Mouse (Mus musculus) retina, postnatal 1 day (tissue): ENCODE data around the gene Commd8.

Source experiments
- DNase-seq: peaks from one replicate; pipeline ENCODE4 v3.0.0-alpha.2; 2012

Commd8 gene

DNA sequence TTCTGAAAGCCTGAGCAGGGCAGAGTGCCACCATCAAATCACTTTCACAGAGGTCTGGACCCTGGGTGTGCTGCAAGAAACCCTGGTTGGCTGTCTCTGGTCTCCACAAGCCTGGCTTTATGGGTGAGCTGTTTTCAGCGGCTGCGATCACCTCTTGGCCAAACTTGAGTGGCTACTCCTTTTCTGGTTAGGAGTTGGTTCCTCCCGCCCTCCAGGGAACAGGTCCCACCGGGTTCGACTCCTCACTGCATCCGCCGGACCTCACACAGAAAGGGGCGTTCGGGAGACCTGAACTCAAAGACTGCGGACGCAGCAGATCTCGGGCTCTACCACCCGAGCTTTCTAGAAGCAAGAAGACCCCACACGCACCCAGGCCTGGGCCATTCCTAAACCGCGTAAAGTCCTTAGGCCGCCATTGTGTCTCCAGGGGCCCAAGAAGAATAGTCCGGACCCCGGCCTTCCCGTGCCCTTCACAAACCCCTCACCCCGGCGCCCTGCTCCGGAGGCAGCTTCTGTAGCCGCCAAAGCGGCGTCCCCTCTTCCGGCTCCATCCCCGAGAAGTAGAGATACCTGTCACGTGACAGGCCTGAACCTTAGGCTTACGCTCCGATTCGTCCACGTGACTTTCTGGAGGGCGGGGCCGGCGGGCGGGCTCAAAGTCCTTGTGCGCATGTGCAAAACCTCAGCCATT, at the start of gene Commd8:
Commd8 (minus strand) TSS at position 596 of the 691 bp plus-strand sequence.
- DNase-seq: peak; percentile 96

DNA sequence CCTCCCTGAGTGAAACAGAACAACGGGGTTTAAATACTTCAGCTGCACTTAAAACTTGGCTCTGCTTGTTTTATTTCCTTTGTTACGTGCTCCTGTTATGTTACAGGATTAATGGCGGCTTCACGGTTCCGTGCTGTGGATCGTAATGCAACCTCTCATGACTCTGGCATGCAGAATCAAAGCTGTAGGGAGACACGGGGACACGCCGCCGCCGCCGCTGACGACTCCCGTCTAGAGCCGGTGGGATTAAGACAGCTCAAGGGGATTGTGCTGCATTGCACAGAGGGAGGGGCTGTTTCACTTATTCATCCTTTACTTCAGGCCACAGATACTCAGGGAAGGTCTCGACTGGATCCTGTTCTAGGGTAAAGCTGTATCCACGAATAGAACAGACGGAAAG, 43.8 kb upstream of the Commd8 start:
- DNase-seq: peak; percentile 47

DNA sequence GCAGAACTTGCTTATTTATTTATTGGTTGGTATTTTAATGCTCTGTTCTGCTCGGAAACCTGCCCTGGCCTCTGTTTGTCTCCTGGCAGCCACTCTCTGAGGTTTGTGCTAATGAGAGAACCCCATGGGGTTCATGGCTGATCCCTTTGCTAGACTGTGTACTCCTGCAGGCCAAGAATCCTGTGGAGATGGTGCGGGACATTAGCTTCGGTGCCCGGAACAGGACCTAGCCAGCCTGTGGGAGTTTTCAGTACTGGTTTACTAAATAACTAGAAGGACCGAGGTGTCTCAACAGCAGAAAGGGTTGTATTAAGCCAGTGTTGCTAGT, 42.8 kb upstream of the Commd8 start:
- DNase-seq: no peak

DNA sequence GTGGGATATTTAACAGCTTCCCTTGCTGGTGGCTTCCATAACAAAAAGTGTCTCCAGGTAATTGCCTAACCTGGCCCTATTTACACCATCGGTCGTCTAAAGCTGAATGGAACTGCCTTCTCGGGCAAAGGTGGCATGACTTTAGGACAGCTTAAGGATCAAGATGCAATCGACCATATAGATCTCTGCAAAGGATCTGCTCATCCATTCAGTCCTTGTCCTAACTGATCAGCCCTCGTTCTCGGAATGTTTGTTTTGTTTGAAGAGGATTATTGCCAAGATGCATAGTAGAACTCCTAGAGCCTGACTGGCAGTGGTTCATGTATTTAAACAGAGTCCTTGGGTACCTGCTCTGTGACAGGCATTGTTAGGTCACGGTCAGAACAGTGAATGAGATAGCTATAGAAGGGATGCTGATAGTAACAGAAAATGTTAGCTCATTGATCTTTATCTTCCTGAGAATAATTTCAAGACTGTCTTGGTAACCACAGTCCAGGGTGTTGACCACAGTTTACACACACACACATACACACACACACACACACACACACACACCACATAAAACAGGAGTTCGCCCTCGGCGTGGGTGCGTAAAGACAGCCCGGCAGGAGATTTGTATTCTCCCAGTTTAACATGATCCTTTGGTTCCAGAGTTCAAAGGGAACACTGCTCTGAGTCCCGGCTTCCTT, 42.3 kb upstream of the Commd8 start:
- DNase-seq: no peak

DNA sequence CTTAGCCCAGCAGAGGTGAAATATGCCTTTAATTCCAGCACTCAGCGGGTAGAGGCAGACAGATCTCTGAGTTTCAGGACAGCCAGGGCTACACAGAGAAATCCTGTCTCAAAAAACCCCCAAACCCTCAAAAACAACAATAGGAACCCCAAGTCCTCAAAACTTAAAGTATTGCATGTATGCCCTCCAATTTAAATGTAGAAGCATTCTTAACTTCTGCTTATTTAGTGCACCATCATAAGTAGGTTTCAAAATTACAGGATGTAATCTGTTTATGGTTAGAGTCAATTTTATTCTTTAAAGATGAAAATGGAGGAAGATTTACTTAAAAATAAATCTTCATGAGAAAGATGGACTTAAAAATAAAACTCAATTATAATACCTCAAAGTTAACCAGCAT, 40.5 kb upstream of the Commd8 start:
- DNase-seq: no peak

DNA sequence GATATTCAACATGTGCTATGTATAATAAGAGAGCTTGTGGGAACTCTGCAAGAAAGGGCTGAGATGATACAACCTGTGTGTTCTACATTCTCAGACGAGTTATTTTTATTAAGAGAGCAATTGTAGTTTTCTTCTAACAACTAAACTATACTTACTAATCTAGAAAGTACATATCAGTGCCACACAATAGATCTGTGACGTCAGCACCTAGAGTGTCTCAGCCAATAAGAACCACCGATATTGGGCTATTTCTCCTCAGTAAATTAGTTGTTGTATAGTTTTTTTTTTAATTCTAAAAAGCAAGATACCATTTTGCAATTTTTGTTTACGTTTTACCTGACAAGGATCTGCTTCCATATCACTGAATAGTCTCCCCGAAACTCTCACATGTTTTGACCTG, 37.3 kb upstream of the Commd8 start:
- no peak for DNase-seq

DNA sequence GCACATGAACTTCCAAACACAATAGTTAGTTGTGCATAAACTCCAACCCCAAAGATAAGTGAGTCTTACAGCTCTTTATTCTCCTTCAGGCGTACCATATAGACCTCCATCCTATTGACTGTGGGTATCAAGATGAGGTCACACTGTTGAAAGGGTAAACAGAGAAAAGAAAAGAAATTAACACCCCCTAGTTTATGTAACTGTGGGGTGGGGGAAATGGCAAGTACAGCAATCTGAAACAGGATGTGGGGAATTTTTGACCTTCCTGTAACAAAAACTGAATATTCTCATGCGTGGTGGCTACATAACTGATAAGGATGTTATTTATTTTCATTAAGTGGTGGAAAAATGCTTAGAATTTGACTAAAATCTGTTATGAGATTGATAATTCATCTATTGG, 36.5 kb upstream of the Commd8 start:
- DNase-seq: no peak

DNA sequence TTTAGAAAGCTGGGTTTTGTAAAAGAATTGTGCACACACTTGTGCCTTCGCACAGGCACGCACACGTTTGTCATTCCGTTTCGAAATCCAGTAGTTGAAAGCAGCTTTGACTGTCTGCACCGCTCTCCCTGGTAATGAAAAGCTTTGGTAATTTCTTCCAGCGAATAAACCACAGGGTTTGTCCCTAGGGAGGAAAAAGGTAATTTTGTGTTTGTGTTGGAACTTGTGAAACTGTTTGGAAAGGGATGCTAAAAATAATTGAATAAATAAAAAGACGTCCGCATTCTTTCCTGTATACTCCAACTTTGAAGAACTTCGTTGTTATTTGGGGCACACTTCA, 35.7 kb upstream of the Commd8 start:
- DNase-seq: no peak

DNA sequence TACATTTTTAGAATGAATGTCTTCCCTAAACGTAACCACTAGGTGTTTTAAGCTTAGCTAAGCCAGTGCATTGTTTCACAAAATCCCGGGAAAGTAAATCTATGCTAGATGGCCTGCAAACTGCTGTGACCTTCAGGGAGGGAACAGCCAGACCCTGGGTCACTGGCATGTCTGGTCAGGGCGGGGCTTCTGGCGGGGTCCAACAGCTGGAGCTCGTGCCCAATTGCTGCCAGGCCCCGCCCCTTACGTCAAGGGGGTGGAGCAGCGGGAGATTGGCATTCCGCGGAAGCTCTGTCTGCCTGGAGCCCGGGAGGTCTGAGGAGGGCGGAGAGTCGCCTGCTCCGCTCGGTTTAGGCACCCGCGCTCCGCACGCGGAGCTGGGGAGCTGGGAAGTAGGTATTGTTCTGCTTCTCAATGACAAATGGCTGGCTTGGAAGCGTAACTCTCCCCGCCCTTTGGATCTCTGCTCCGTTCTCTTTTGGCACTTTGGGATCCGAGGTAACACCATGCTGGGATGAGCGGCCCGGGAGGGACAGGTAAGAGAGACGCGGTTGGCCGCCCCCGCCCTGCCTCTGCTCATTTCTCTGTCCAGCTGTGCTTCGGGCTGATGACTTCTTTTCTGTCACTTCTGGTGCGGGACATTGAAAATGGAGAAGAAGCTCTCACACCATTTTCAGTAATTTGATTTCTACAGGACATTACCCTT, 35.2 kb upstream of the Commd8 start:
- DNase-seq: peak; percentile 94

DNA sequence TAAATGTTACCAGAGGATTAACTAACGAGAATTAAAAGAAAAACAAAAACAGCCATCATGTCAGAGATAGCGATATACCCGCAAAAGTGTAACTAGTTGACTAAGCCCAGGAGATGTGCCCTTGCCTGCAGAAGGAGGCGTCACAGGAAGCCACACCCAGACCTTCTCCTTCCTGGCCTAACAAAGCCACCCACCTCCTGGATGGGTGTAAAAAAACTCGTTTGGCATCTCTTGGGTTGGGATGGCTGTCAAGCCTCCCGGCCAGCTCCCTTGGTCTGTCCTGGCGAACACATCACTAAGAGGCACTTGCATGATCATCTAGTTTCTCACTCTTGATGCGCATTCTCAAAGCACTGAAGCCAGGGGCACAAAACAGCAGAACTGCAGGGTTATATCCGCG, 34.0 kb upstream of the Commd8 start:
- no peak for DNase-seq

DNA sequence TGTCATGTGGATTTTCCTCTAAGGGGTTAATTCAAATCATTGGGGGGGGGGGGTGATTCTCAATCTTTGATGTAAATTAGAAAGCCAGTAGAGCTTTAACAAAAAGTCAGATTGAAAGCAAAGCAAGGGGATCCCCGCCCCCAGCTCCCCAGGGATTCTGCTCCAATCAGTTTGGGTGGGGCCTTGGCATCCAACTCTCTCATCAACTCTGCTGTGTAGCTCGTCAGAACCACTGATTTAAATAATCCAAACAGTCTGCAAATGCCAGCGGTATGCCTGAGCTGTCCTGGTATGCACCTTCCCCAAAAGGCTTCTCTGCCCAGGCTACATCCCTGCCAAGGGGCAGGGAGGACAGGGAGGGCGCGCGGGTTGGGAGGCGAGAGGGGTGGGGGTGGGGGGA, 33.6 kb upstream of the Commd8 start:
- no peak for DNase-seq

DNA sequence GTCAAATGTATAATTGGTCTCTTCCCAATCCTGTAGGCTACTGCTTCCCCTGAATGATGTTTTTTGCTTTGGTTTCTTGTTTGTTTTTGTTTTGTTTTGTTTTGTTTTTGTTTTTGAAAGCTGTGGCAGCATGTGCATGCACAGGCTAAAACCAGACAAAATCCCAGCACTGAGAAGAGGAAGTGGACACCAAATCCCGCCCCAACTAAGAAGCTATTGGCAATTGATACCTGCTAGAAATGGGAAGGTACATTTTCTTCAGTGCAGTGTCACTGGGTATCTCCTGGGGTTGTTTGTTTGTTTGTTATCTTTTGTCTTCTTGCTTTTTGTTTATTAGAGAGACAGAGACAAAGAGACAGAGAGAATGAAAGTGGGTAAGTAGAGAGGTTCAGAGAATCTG, 27.5 kb upstream of the Commd8 start:
- no peak for DNase-seq

DNA sequence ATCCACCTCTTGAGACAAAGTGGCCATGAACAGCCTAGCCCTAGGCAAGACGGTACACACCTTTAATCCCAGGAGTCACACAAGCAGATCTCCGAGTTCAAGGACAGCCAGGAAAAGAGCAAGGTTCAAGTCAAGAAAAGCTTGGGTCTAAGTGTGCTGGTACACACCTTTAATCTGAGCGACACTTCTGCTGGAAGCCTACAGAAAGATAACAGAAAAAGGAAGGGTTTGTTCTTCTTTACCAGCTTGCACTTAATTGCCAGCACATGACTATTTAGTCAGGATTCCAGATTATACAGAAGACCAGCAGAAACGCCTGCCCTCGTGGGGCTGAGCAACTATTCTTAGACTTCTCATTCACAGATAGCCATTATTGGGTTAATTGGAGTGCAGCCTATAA, 23.9 kb upstream of the Commd8 start:
- DNase-seq: no peak

DNA sequence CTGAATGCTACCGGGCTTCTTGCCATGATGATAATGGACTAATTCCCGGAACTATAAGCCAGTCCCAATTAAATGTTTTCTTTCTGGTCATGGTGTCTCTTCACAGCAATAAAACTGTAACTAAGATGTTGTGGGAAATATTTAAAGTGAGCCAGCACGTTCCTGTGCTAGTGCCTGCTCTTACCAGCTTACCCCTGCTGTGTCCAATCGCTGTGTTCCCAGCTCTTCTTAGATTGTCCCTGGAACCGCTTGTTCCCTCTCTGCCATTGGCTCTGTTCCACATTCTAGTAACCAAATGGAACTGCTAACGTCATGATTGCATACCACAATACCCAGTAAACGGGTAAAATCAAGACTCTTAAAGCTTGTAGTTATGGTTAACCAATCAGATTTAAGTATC, 23.2 kb upstream of the Commd8 start:
- DNase-seq: no peak

DNA sequence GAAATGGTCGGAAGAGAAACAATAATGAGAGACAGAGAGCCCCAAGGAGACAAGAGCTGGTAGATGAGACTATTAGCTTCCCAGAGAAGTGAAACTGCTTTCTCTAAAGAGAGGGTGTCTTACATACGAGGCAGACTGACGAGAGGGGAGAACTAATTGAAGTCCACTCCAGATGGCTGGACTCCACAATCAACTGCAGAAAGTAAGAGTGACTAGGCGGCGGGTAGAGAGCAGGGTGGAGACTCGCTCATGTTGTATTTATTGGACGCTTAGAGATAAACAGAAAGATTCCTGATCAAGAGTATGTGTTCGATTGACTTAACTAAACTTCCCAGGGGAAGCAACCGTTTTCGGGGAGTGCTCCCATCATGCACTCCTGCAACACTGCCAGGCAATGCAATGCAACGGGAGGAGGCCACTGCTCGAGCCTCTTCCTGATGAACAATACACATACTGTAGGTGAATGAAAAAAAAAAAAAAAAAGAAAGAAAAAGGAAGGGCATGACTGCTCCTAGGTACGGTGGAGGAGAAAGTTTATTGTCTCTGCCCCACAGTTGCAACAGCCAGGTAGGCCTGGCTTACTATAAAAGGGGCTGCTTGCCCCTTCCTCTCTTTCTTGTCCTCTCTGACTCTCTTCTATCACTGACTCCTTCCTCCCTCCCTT, 16.6 kb upstream of the Commd8 start:
- no peak for DNase-seq

DNA sequence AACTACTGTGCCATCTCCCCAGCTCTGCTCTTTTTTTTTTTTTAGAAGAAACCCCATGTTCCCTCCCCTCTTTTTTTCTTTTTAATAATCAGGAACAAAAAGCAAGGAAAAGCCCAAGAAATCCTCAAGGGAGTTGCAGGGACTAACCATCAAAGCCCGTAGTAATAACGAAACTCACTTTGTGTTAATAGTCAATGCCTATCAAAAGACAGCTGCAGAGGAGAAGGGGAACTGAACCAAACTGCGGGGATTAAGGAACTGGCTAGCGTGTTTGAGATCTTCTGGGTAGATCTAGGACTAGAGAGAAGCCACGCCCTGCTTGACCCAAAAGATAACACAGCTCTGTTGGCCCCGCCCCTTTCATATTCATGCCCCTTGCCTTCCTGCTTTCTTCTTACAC, 15.9 kb upstream of the Commd8 start:
- DNase-seq: no peak

DNA sequence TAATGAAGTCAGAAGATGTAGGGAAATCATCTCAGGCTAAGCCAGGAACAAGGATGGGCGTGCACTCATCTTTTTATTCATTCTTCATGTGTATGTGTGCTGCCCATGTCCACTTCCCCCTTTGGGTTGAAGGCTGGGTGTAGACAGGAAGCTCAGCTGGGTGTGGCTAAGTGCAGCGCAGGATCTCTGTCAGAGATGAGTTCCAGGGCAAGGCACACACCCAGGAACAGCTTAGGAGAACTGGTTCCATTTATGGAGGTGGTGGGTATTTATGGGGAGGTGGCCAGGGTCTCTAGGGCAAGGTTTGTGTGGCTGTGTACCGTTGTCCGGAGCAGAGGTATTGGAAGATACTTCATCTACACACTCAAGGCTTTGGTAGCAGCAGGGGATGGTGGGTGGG, 14.8 kb upstream of the Commd8 start:
- DNase-seq: no peak

DNA sequence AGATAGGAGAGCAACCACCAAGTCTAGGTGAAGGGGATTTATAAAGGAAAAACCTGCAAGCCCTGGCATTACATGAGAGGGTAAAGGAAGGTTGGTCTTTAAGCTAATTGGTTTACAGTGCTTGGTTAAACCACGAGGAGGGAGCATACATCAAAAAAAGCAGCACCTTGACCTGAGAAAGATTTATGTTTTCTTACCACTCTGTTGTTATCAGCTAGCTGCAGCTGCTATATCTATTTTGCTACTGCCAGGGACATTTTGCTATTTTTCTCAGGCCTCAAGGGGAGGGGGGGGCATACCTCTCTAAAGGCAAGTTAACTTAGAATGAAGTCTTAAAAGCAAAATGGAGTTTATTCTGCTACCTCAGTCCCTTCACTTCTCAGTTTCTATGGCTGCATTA, 13.2 kb upstream of the Commd8 start:
- DNase-seq: no peak

DNA sequence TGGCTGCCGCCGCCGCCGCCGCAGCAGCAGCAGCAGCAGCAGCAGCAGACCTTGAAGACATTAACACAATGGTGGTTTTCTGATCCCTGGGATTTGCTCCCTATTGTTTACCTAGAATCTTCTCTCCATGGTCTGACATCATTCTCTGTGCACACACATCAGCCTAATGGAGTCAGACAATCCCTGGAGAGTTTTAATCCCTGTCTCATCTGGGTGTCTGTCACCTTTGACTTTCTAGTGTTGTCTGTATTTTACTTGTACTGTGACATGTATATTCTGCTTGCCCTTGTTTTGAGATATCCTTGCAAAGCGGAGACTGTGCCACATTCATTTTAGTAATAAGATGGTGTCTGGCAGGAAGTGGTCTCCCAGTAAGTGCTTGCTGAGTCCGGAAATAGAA, 7.5 kb upstream of the Commd8 start:
- peak; percentile 83 for DNase-seq

DNA sequence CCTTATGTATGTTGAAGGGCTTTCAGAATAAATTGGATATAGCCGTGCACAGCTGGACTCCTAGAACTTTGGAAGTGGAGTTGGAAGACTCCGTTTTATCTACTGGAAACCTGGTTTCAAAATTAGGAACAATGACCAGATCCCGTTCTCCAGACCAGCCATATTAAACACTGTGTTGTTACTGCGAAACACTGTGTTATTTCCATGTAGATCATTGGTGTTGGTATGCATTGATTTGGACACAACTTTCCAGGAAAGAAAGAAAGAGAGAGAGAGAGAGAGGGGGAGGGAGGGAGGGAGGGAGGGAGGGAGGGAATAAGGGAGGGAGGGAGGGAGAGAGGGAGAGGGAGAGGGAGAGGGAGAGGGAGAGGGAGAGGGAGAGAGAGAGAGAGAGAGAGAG, 7.1 kb upstream of the Commd8 start:
- DNase-seq: peak; percentile 8

DNA sequence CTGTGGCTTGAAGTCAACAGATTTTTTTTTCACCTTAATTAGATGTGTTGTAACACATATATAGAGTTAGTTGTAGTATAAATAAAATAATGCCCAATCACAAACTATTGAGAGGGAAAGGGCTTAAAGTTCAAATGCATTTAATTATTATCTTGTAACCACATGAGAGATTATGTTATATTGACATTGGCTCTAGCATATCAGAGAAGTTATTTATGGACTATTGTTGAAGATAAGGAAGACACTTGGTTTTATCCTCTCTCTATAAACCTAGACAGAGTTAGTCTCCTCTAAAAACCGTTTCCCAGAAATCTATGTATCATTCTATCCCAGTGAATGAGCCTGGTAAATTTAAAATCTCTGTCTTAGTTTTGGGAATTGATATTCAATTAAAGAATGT, 5.5 kb upstream of the Commd8 start:
- DNase-seq: no peak

DNA sequence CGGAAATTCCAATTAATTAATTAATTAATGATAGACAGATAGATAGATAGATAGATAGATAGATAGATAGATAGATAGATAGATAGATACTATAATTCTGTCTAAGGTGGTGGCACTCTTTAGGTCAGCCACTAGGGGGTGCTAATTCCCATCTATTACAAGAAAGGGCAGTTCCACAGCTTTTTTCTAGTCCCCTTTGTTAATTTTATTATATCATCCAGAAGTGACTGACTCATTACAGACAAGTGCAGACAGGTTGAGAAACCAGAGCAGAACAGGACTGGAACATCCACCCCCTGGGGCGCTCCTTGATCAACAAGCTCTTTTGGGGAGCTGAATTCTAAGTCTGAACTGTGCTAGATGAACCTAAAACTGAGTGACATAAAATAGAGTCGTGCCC, 4.7 kb upstream of the Commd8 start:
- DNase-seq: peak; percentile 66

DNA sequence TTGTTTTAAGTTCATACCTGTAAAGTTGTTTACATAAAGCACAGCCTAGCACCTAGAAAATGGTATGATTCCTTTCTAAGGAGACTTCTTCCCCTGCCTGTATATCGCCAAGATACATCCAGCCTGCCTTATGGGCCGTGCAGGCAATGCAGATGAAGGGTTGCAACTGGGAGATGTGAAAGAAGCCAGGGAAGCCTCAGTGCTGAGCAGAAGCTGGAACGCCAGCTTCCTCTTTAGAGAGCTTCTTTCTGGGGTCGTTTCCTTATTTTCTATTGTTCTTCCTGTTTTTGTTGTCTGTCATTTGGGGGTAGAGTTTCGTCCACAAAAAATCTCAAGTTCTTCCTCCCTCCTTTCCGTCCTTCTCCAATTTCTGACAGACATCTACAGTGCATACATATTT, 2.1 kb upstream of the Commd8 start:
- no peak for DNase-seq

DNA sequence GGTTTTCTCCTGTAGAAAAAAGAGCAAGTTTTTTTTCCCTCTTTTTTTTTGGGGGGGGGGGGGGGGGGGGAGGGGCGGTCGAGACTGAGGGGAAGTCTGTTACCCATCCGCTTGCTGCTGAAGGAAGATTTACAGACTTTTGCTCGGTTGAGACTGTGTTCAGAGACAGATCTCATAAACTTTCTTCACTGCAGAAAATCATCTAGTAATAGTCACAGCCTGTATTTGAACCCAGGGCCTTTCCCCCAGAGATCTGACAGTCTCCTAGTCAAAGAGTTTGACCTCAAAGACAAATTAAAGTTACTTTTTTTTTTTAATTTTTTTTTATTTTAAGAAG, 264 bp upstream of the Commd8 start:
- DNase-seq: no peak
